Mouse (Mus musculus) T-helper 2 cell (primary cell): ENCODE measurements around the gene Asl.

Source experiments
- in situ Hi-C: fragments of 300-600 bp; cut with MboI, MseI; formaldehyde crosslinking; loops from one replicate; pipeline ENCODE4 v1.15.1; 2025; ENCODE audit warnings: high pct_unique_total_duplicates

The Asl gene

DNA sequence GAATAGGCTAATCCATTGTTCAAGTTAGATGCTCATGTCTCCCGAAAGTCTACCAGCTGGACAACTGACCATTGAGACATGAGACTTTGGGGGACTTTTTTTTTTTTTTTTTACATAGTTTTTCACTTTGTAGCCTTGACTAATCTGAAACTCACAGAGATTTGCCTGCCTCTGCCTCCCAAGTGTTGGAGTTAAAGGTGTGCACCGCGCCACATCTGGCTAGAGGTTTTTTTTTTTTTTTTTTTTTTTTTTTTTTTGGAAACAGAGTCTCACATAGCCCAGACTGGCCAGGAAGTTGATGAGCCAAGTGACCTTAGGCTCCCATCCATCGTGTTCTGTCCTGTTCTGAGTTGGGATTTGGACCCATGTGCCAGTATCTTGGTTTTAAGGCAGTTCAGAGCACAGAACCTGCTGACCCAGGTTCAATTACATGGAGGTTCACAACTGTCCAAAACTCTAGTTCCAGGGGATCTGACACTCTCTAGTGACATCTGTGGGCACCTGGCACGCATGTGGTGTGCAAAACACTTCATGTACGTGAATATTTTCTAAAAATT, 20.9 kb downstream of the Asl start:
- in situ Hi-C loops, result no loop called here

GRCm38 (mm10) chr5:130007344-130007743, 21.7 kb downstream of the Asl start:
- in situ Hi-C loops, result no loop called here

GRCm38 (mm10) chr5:130003229-130003628, 25.8 kb downstream of the Asl start:
- in situ Hi-C loops, result no loop called here

- in situ Hi-C loops, result no loop called here
Measured at GRCm38 (mm10) chr5:130002301-130003146, 26.5 kb downstream of the Asl start, which contains the start of gene Gusb. Gene Gusb, minus strand, starts transcription at chr5:130003049.

GRCm38 (mm10) chr5:130001356-130001987, 27.6 kb downstream of the Asl start:
- in situ Hi-C loops, result no loop called here

- in situ Hi-C loops, result no loop called here
Measured at GRCm38 (mm10) chr5:130000735-130001134, 28.3 kb downstream of the Asl start.

GRCm38 (mm10) chr5:129999097-129999496, 29.9 kb downstream of the Asl start:
- in situ Hi-C loops, result no loop called here

- in situ Hi-C loops, result no loop called here
Measured at GRCm38 (mm10) chr5:129997700-129998099, 31.3 kb downstream of the Asl start.

GRCm38 (mm10) chr5:129994989-129995388, 34.1 kb downstream of the Asl start:
- in situ Hi-C loops, result no loop called here

DNA sequence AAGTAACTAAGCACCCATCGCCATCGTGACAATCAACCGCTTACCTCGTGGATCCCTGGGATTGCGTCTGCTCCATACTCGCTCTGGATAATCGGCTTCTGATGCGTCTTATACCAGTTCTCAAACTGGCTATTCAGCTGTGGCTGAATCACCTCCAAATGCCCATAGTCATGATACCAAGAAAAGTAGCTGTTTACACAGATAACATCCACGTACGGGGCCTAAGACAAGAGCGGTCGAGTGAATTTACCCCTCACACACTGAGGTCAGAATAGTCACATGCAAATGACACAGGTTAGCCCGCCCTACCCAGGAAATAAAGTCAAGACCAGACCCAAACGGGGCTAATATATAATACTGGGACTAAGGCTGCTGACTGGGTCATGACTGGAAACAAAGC, 35.7 kb downstream of the Asl start:
- in situ Hi-C loops, result no loop called here

DNA sequence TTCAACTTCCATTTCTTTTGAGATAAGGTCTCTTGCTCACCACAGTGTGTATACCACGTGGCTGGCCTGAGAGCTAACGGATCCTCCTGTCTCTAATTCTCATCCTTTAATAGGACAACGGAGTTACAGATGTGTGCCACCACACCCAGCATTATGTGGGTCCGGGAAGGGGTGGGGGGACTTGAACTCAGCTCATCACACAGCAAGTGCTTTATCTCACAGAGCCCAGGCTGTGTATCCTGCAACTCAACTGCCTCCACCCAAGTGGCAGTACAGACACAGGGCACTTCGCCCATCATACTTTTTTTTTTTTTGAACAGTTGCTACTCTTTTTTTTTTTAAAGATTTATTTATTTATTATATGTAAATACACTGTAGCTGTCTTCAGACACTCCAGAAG, 37.1 kb downstream of the Asl start:
- in situ Hi-C loops, result no loop called here

- in situ Hi-C loops, result loop anchor here (10.0 kb wide), 1 partner anchor 485 kb away; no protein-coding TSS in a partner anchor
Measured at GRCm38 (mm10) chr5:129989376-129989775, 39.7 kb downstream of the Asl start.

DNA sequence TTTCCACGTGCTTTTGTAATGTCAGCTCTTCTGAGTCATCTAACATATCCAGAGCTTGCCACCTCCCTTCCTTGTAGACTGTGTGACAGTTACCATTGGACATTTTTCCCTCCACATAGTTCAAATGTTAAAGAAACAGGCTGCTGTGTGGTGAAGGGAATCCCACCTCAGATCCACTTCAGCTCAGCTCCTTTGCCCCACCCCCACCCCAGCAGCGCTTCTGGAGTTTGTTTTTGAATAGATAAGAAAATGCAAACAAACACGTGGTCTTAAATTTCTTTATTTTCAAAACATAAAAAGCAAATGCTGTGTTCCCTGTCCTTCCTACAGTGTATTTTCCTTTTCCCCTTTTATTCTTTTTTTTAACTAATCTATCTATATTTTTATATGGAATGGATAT, 48.8 kb downstream of the Asl start:
- in situ Hi-C loops, result loop anchor here (10.0 kb wide), 1 partner anchor 495 kb away; no protein-coding TSS in a partner anchor

DNA sequence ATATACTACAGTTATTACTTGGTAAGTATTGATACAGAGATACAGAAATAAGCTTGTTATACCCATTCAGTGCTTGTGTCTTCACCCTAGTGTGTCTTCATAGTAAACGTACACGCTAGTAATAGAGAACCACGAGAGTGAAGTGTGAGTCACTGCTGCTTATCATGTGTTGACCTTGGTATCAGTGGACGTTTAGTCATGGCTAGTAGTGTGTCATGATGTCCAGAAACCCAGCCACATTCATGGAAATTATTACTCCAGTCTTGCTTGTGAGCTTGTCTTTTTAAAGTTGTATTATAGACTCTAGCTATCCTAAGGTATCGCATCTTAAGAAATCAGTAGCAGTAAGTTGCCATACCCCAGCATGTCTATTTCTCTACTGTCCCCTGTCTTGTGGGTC, 50.4 kb downstream of the Asl start:
- in situ Hi-C loops, result no loop called here

DNA sequence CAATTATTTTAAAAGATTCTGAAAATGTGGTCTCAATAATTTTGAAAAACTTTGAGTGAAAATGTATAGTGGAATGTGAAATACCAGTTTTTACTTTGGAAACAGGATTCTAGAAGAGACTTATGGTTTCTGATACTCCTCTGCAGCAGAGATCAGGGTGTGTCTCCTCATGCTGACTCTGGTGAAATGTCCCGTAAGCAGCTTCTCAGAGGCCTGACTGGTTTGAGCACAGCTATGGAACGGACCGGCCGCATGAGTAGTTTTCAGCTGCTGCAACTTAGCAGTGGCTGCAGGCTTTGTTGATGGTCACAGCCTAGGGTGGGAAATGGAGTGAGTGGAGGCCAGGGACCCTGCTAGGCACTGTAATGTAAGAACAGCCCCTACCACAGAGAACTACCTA, 51.3 kb downstream of the Asl start:
- in situ Hi-C loops, result no loop called here

GRCm38 (mm10) chr5:129974866-129975311, 54.2 kb downstream of the Asl start:
- in situ Hi-C loops, result no loop called here

DNA sequence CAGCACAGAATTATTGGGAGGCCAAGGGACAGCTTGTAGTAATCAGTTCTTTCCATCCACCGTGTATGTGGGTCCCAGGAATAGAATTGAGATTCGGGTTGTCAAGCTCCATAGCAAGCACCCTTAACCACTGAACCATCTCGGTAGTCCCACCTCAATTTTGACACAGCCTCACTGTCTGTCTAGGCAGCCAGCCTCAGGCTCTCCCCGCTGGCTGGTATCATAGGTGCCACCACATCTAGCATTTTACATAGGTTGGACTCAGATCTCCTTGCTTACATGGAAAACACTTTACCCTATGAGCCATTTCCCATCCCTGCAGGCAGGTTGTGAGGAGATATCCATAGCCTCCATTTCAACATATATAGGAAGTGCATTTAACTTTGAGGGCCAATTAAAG, 54.7 kb downstream of the Asl start:
- in situ Hi-C loops, result no loop called here

DNA sequence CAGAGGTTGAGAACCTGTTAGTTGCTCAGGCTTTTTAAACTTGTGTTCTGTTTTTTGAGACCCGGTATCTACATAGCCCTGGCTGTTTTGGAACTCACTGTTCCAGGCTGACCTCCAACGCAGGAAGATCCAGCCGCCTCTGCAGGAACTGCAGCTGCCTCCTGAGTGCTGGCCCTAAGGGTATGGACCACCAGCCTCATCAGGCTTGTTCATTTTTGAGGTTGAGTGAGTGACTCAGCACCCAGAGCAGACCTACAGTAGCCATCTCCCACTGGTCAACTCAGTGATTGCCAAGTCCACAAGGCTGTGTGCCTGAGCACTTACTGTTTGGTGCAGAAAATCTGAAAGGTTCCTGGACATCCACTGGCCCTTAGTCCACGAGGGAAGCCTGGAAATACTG, 57.6 kb downstream of the Asl start:
- in situ Hi-C loops, result no loop called here

- in situ Hi-C loops, result no loop called here
Measured at GRCm38 (mm10) chr5:129968417-129968816, 60.6 kb downstream of the Asl start.

GRCm38 (mm10) chr5:129966448-129966847, 62.6 kb downstream of the Asl start:
- in situ Hi-C loops, result no loop called here

DNA sequence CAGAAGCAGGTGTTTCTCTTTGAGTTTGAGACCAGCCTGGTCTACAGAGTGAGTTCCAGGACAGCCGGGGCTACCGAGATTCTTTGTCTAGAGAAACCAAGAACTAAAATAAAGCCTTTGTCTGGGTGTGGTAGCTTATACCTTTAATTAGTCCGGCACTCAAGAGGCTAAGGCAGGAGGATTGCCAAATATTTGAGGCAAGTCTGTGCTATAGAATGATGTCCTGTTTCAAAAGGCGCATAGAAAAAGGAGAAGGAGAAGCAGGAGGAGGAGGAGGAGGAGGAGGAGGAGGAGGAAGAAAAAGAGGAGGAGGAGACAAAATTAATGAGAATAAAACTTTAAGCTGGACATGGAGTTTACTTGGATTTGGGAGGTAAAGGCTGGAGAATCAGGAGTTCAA, 65.8 kb downstream of the Asl start:
- in situ Hi-C loops, result no loop called here
